Mouse (Mus musculus) liver, adult 2 months (tissue): ENCODE data around the gene Elovl6.

ENCODE experiments used
- CTCF ChIP-seq: fragments of 200-500 bp; IDR thresholded peaks from 2 replicates; pipeline ENCODE4 v1.5.1; 2011; ENCODE audit warnings: low read depth, low read length, control low read depth
- POLR2A ChIP-seq: fragments of 200-500 bp; IDR thresholded peaks from 2 replicates; pipeline ENCODE4 v1.6.1; 2011; ENCODE audit warnings: low read length, control low read depth; ENCODE audit not compliant: insufficient read depth; ENCODE audit errors: extremely low read depth

DNA sequence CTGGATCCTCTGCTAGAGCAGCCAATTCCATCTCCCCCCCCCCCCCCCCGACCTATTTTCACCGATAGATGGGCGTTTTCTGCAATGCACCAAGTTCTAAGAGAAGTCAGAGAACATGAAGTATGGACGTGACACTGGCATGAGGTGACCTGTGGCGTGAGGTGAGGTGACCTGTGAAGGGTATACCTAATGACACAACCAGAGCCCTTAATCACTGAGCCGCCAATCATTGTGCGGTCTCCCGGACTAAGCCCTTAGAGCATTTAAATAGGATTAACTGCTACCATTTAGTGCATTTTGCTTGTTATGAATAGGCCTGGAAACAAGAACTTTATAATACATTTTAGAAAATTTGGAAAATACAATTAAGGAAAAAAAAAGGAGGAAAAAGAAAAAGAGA, 16.6 kb downstream of the Elovl6 start:
- TF ChIP-seq POLR2A (no peak), CTCF (no peak)
